Mouse (Mus musculus) thymus, postnatal 25 days (tissue): ENCODE data around the gene Mapk8ip2.
A peak's percentile ranks its signal among the peaks of the same experiment; 100 is the strongest.

Source experiments
- DNase-seq: peaks from one replicate; pipeline ENCODE4 v3.0.0; 2022

Gene Mapk8ip2

GRCm38 (mm10) chr15:89452906-89453864, 528 bp upstream of the Mapk8ip2 start:
- DNase-seq: peak; percentile 53

- DNase-seq: no peak
Measured at GRCm38 (mm10) chr15:89454857-89455256, 1.1 kb downstream of the Mapk8ip2 start.

DNA sequence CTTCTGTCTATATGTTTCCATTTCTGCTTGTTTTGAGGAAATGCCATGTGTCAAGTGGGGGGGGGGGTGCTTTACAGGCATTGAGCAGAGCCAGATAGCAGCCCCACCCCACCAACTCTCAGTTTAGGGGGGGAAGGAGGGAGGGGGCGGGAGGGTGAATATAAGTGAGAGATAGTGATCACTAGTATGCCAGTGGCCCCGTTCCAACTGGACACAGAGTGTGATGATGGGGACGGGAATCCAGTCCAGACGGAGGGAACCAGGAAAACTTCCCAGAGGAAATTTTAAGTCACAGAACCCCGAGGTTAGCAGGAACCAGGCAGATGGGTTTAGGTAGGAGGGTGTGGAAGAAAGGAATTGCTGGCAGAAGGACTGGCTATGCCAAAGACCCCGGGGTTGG, 1.9 kb downstream of the Mapk8ip2 start:
- no peak for DNase-seq

DNA sequence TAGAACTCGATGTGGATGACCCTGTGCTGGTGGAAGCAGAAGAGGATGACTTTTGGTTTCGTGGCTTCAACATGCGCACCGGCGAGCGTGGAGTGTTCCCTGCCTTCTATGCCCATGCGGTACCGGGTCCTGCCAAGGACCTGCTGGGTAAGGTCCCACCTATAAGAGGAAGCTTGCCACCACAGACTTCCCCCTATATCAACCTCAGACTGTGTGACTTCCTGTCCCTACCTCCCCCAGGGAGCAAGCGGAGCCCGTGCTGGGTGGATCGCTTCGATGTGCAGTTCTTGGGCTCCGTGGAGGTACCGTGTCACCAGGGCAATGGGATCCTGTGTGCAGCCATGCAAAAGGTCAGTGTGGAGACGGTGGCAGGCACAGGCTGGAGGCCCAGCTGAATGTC, 5.2 kb downstream of the Mapk8ip2 start:
- no peak for DNase-seq

DNA sequence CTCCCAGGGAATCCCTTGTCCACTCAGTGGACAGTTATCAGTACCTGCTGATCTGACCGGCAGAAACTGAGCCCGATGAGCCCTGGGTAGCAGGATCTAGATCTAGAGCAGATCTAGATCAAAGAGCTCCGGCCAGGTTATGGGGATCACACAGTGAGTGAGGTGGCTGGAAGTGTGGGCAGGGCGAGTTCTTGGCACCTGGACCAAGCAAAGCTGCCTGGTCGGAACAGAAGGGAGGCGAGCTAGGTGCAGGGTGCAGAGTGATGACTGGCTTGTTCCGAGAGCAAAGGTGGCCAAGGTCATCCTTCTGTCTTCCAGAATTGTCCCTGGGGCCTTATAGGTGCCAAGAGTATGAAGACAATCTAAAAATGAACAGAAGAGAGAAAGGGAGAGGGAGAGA, 6.1 kb downstream of the Mapk8ip2 start:
- no peak for DNase-seq

GRCm38 (mm10) chr15:89460298-89460697, 6.6 kb downstream of the Mapk8ip2 start:
- no peak for DNase-seq

- no peak for DNase-seq
Measured at GRCm38 (mm10) chr15:89461321-89461720, 7.6 kb downstream of the Mapk8ip2 start.

GRCm38 (mm10) chr15:89462176-89462575, 8.5 kb downstream of the Mapk8ip2 start:
- DNase-seq: no peak

DNA sequence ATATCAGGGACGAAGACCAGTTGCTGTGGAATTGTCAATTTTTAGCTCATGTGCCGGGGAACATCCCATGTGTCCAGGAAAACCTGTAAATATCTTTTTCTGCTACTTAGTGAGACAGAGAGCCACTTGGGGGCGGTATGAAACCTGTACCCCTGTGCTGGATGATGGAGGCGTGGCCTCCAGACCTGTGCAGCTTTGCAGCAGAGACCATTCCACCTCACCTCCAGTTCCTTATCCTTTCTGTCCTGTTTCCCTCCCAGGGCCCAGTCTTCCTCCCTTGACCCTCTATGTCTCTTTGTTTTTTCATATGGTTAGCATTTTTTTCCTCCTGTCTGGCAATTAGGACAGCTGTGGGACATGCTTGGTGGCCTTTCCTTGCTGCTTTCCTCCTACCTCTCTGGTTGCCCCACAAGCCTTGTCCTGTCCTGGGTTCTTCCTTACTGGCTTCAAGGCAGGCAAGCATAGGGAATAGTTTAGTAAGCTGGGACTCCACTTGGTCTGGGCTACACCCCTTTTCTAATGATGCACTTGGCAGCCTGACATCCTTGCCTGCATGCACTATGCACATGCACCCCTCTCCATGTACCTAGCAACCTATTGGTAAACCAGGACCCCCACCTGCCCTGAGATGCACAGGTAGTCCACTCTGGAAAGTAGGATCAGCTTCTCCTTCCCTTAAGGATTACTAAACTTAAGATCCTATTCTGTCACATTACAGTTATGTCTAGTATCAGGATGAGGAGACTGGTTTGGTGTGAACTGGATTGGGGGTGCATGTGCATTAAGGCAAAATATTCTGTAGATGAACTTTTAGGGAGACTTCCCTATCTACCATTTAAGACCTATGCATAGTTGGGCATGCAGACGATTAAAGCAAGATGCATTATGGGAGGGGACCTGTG, 9.9 kb downstream of the Mapk8ip2 start:
- peak; percentile 26 for DNase-seq

- DNase-seq: no peak
Measured at GRCm38 (mm10) chr15:89465052-89465451, 11.3 kb downstream of the Mapk8ip2 start.

GRCm38 (mm10) chr15:89468577-89468976, 14.9 kb downstream of the Mapk8ip2 start:
- DNase-seq: no peak

DNA sequence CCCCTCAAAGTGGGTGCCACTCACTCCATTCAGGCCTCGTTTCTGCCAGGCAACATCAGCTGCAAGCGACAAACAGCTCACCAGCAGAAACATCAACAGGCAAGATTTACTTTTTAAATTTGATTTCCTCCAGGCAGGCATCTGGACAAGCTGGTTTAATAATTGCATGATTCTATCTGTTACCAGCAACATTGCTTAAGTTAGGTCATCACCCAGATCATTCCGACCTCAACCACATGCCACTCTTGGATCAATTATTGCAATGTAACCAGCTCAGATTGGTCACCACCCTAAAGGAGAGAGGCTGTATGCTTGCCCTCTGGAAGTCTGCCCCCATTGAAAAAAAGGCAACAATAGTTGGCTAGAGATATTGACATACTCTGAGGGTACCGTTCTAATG, 17.8 kb downstream of the Mapk8ip2 start:
- no peak for DNase-seq

DNA sequence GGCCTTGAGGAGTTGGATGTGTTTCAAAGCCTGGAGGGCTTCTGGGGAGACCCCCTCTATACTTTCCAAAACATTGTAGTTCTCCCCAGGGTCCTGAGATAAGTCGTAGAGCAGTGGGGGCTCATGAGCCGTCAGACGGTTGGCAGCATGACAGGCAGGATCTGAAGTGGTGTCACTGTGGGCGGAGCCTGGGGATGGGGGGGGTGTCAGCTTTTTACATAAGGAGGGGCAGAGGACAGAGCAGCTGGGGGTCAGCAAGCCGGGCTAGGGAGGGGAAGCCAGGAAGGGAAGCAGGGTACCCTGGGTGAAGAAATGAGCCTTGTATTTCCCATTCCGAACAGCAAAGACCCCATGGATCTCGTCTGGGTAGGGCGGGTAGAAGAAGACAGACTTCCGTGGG, 19.7 kb downstream of the Mapk8ip2 start:
- DNase-seq: no peak

DNA sequence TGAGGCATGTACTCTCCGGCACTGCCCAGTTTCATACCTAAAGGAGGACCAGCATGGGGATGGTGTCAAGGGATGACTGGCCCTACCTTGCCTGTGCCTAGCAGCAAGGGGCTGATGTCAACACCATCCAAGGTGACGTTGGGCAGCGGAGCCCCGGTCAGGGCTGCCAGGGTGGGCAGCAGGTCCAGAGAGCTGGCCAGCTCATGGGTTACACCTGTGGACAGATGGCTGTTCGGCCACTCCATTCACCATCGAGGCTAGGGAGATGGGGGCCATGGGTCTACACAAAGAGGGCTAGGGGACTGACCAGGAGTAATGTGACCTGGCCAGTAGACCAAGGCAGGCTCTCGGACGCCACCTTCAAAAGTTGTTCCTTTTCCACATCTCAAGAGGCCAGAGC, 20.2 kb downstream of the Mapk8ip2 start:
- no peak for DNase-seq

DNA sequence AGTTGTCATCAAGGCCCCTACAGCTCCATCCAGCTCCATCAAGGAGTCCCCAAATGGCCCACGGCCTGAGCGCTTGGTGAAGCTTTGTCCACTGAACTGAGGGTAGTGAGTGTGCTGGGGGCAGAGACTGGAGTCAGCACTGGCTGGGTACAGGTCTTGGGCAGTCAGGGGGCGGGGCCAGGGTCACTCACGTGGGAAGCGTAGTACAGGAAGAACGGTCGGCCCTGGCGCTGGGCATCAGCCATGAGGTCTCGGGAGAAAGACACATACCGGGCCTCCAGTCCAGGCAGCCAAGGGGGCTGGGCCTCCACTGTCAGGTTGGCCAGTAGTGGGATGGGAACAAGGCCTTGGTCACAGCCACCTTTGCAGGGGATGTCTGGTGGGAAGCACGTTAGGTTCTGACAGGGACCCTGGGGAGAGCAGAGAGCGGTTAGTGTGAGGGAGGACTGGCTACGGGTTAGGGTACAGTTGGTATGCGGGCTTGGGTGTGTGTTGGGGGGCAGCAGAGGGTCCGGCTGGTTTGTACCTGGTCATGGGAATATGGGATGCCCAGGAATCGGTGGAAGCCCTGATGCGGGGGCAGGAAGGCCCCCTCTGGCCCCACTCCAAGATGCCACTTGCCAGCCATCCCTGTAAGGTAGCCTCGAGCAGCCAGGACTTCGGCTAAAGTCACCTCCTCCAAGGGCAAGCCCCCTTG, 21.0 kb downstream of the Mapk8ip2 start:
- DNase-seq: no peak

DNA sequence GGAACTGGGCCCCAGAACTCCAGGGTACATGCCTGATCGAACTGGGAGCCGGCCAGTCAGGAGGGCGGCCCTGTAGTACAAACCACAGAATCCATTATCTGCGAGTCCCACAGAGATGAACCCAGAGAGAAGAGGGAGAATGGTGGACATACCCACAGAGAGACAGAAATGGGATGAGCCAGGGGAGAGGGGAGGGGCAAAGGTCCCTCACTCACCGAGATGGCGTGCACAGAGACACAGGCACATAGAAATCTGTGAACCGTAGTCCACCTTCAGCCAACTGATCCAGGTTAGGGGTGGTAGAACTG, 21.5 kb downstream of the Mapk8ip2 start:
- DNase-seq: no peak

GRCm38 (mm10) chr15:89475611-89476474, 22.1 kb downstream of the Mapk8ip2 start:
- DNase-seq: peak; percentile 91

GRCm38 (mm10) chr15:89476475-89476815, 22.7 kb downstream of the Mapk8ip2 start:
- no peak for DNase-seq

DNA sequence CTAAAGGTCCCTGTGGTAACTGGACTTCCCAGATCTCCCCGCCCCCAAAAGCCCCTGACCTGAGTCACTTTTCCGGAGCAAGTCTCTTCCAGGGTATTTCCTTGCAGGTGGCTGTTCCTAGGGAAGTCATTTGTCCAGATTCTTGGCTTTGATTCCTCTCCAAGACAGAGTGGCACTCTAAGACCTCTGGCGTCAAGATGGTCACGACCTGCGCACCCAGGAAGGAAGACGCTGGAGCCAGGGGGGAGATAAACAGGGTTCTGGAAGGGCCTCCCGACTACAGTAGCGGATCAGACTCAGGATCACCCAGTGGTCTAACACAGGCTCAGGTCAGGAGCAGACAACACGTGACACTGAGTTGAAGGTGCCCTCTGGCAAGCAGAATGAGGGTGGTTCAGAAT, 23.4 kb downstream of the Mapk8ip2 start, which contains the start of gene Arsa:
Arsa (minus strand) TSS at position 335 of the 401 bp plus-strand sequence.
- DNase-seq: no peak

GRCm38 (mm10) chr15:89477806-89478205, 24.1 kb downstream of the Mapk8ip2 start:
- no peak for DNase-seq

DNA sequence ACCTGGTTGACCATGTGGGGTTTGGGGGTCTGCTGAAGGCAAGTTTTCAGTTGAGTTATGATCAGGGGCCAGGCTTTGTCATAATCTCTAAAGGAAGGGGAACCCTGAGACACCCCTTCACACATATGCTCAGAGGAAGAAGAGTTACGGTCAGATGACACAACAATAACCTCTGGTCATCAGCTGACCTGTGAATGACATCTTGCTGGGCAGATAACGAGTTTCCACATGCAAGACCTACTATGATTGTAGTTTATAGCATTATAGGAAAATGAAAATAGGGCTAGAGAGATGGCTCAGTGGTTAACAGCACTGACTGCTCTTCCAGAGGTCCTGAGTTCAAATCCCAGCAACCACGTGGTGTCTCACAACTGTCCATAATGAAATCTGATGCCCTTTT, 24.9 kb downstream of the Mapk8ip2 start:
- no peak for DNase-seq

- no peak for DNase-seq
Measured at GRCm38 (mm10) chr15:89480584-89480983, 26.9 kb downstream of the Mapk8ip2 start.
